Mouse (Mus musculus) midbrain, embryonic 16.5 days (tissue): ENCODE measurements at regions not wholly inside any gene's neighbourhood (a gene's known extent, or its start where the extent isn't known, plus 50 kb on each side); places are given as distances from the start of the nearest gene placed in this dataset.

ENCODE experiments used
- ATAC-seq: fragments of 200-750 bp; cut with Nextera tagmentation; 2 replicates; pipeline ENCODE4 v1.8.0; 2017; ENCODE audit warnings: moderate TSS enrichment
- H3K27ac ChIP-seq: fragments of 300-500 bp; sonication (generic); 2 replicates; pipeline ENCODE4 v1.5.1; 2014; ENCODE audit warnings: mild to moderate bottlenecking, low read length, mixed read lengths
- H3K27me3 ChIP-seq: fragments of 300-500 bp; sonication (generic); 2 replicates; pipeline ENCODE4 v1.6.1; 2014; ENCODE audit warnings: low read depth, low read length, mixed read lengths; ENCODE audit not compliant: control insufficient read depth, insufficient read depth
- H3K36me3 ChIP-seq: fragments of 300-500 bp; sonication (generic); 2 replicates; pipeline ENCODE4 v1.6.1; 2014; ENCODE audit warnings: mild to moderate bottlenecking, low read length, moderate library complexity, mixed read lengths; ENCODE audit not compliant: control insufficient read depth, insufficient read depth
- H3K4me1 ChIP-seq: fragments of 300-500 bp; sonication (generic); 2 replicates; pipeline ENCODE4 v1.6.1; 2014; ENCODE audit warnings: mild to moderate bottlenecking, low read length, mixed read lengths; ENCODE audit not compliant: control insufficient read depth, insufficient read depth
- H3K4me2 ChIP-seq: fragments of 300-500 bp; sonication (generic); 2 replicates; pipeline ENCODE4 v1.6.1; 2014; ENCODE audit warnings: mild to moderate bottlenecking, low read length, mixed read lengths
- H3K4me3 ChIP-seq: fragments of 300-500 bp; sonication (generic); 2 replicates; pipeline ENCODE4 v1.5.1; 2014; ENCODE audit warnings: low read depth, mild to moderate bottlenecking, low read length, moderate library complexity, mixed read lengths
- H3K9ac ChIP-seq: fragments of 300-500 bp; sonication (generic); 2 replicates; pipeline ENCODE4 v1.6.1; 2014; ENCODE audit warnings: low read depth, low read length, mixed read lengths
- H3K9me3 ChIP-seq: fragments of 300-500 bp; sonication (generic); replicated peaks from 2 replicates; pipeline ENCODE4 v1.6.1; 2014; ENCODE audit warnings: mild to moderate bottlenecking, low read length, mixed read lengths; ENCODE audit not compliant: control insufficient read depth, poor library complexity, severe bottlenecking
- WGBS: fragments of 180-500 bp; shearing (Covaris S2); extraction: QIAGEN DNeasy Blood & Tissue Kit; methylation state at CpG from one replicate; pipeline ENCODE4 v1.1.7; 2014; 5-methylcytosine and 5-hydroxymethylcytosine counted together

DNA sequence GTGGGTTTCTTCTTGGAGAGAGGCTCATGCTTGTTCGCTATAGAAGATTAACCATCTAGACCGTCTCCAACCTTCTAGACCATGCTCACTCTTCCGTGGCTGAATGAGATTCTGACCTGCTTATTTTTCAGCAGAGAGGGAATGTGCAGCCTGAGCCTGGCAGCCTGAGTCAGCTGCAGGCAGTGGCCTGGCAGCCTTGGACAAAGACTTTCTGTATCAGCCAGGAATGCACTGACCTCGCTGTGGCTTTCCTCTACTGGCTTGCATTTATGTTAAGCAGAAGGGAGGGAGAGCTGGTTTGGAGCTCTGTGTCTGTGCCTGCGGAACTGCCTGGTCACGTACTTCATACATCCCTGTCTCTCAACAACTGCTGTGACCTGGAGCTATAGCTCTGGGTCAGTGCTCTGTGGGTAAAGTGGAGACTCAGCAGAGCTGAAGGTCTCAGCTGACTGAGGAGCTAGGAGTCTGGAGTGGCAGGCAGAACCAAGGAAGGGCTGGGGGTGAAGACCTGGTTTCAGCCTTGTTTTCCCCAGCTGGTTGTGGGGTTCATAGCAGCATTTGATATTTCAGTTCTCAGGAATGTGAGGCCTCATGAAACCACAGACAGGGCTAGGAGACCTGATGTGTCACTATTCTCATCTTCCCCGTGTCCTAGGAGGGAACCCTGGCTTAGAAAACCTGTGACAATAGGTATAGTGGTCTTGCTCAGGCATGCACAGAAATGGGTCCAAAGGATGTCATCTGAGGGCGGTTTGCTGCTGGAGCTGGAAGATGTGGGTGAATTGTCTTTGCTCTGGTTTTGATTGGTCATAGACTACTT lies 207.2 kb upstream of the Ncam1 start:
- Histone ChIP-seq H3K36me3 (no peaks in the 10 kb centered on the region), H3K9ac (no peak overlapping the region), H3K27ac (peak overlapping the region; percentile 35), H3K4me2 (no peak overlapping the region), H3K9me3 (no peaks in the 10 kb centered on the region), H3K4me1 (no peaks in the 10 kb centered on the region), H3K4me3 (no peak overlapping the region), H3K27me3 (no peaks in the 10 kb centered on the region)
- 41% methylated on average over 8 of the region's 8 CpGs for WGBS
- 0 out of 2 replicates have a peak, but pooled peaks have one; percentile 58 for ATAC-seq

- H3K9me3 ChIP-seq: no peaks in the 10 kb centered on the region
- no peaks in the 10 kb centered on the region for H3K4me1 ChIP-seq
- H3K4me2 ChIP-seq: no peak overlapping the region
- no peak overlapping the region for H3K4me3 ChIP-seq
- no peak for ATAC-seq
- H3K36me3 ChIP-seq: no peaks in the 10 kb centered on the region
- WGBS: 71% methylated on average over 6 of the region's 6 CpGs
- H3K27me3 ChIP-seq: no peaks in the 10 kb centered on the region
- no peak overlapping the region for H3K9ac ChIP-seq
- no peak overlapping the region for H3K27ac ChIP-seq
These were observed 204.0 kb upstream of the Ncam1 start for GRCm38 (mm10) chr9:50002695-50003094.

DNA sequence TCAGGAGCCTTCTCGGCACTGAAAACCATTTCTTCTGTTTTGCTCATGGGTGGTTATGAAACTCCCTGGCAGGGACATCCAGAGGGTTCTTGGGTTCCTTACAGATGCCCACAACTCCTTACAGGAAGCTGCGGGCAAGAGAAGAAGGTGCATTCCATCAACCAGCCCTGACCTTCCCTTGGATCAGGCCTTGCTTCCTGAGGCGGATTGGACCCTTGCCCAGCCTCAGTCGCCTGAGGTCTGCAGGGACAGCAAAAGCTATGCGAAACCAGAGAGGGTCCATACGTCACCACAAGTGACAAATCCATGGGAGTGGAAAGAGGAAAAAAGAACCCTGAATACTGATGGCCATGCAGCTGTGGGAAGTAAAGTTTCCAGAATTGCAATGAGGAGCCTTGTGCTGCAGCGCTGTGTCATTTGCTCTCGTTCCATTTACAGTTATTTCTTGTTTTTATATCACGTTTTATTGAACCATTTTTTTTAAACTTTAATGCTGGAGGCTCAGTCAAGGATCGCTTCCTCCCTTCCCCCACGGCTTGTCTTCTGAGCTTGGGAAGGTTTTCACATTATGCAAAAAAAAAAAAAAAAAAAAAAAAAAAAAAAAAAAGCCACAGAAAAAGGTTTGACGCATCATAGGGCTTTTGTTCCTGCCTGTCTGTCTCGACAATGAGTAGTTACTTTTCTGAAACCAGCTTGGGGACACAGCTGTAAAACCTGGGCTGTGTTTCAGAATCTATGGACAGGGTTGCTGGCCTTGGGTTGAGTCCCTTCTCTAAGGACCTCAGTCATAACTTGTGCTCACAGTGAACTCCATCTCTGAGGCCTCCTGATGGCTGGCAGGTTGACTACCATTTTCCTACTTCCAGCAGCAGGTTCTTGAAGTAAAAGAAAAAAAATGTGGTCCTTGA lies 202.0 kb upstream of the Ncam1 start:
- Histone ChIP-seq H3K27me3 (no peaks in the 10 kb centered on the region), H3K36me3 (no peaks in the 10 kb centered on the region), H3K27ac (no peak overlapping the region), H3K9ac (no peak overlapping the region), H3K4me2 (no peak overlapping the region), H3K9me3 (peaks cover 2% of the 10 kb centered on the region; the same call in 1 of the 2 replicates), H3K4me1 (no peaks in the 10 kb centered on the region), H3K4me3 (no peak overlapping the region)
- no peak for ATAC-seq
- 57% methylated on average over 13 of the region's 13 CpGs for WGBS

DNA sequence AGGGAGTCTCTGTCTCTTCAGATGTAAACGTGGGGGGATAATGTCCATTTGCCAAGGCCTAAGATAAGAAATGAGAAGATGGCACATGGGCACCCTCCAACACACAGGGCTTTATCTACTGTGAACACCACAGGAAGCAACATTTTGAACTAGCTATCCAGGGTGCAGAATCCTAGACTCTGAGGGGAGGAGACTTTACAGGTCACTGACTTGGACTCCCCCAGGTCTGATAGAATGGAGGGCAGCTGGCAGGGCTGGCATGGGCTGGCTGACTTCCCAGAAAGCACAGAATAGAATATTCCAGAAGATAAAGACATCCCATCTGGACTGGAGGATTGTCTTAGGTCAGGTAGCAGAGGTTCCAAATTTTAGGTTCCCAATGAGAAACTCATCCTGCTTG lies 201.2 kb upstream of the Ncam1 start:
- H3K36me3 ChIP-seq: no peaks in the 10 kb centered on the region
- H3K4me3 ChIP-seq: no peak overlapping the region
- H3K4me2 ChIP-seq: no peak overlapping the region
- no peaks in the 10 kb centered on the region for H3K4me1 ChIP-seq
- 76% methylated on average over 1 of the region's 1 CpGs for WGBS
- H3K9me3 ChIP-seq: peaks cover 7% of the 10 kb centered on the region; the same call in 1 of the 2 replicates
- no peak overlapping the region for H3K9ac ChIP-seq
- no peaks in the 10 kb centered on the region for H3K27me3 ChIP-seq
- H3K27ac ChIP-seq: no peak overlapping the region
- ATAC-seq: no peak

- no peaks in the 10 kb centered on the region for H3K27me3 ChIP-seq
- no peak overlapping the region for H3K4me3 ChIP-seq
- H3K36me3 ChIP-seq: no peaks in the 10 kb centered on the region
- WGBS: 28% methylated on average over 3 of the region's 3 CpGs
- no peak for ATAC-seq
- H3K9ac ChIP-seq: no peak overlapping the region
- no peaks in the 10 kb centered on the region for H3K4me1 ChIP-seq
- H3K4me2 ChIP-seq: no peak overlapping the region
- no peak overlapping the region for H3K27ac ChIP-seq
- H3K9me3 ChIP-seq: peaks cover 7% of the 10 kb centered on the region; the same call in 1 of the 2 replicates
These were observed 199.4 kb upstream of the Ncam1 start for GRCm38 (mm10) chr9:49998101-49998500.

GRCm38 (mm10) chr9:49989464-49990271 lies 190.9 kb upstream of the Ncam1 start:
- ATAC-seq: peak; percentile 76; the same call in 1 of the 2 replicates
- Histone ChIP-seq H3K27me3 (no peaks in the 10 kb centered on the region), H3K4me3 (no peak overlapping the region), H3K9ac (no peak overlapping the region), H3K9me3 (no peaks in the 10 kb centered on the region), H3K36me3 (no peaks in the 10 kb centered on the region), H3K4me1 (no peaks in the 10 kb centered on the region; the same call in 1 of the 2 replicates), H3K27ac (peak overlapping the region; percentile 29; the same call in 1 of the 2 replicates), H3K4me2 (peak overlapping the region; percentile 23; the same call in 1 of the 2 replicates)
- WGBS: 36% methylated on average over 14 of the region's 14 CpGs

DNA sequence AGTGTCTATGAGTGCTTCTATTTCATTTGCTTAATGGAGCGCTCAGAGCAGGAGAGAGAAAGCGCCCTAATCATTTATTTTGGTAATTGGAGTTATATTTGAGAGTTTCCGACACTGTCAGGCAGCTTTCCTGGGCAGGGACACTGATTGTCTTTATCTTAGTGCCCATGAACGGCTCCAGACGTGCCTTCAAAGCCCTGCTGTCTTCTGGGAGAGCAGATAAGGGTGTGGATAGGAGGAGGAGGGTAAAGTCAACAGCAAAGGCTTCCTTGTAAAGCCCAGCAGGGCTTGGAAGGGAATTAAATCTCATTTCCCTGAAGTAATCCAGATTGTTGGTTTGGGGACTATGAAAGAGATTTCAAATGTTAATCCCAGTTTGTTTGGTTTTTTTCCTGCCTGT lies 189.3 kb upstream of the Ncam1 start:
- no peak overlapping the region for H3K4me3 ChIP-seq
- no peak for ATAC-seq
- no peak overlapping the region for H3K9ac ChIP-seq
- H3K27ac ChIP-seq: no peak overlapping the region
- H3K36me3 ChIP-seq: no peaks in the 10 kb centered on the region
- no peak overlapping the region for H3K4me2 ChIP-seq
- H3K4me1 ChIP-seq: no peaks in the 10 kb centered on the region; the same call in 1 of the 2 replicates
- H3K27me3 ChIP-seq: no peaks in the 10 kb centered on the region
- WGBS: 55% methylated on average over 5 of the region's 5 CpGs
- no peaks in the 10 kb centered on the region for H3K9me3 ChIP-seq

DNA sequence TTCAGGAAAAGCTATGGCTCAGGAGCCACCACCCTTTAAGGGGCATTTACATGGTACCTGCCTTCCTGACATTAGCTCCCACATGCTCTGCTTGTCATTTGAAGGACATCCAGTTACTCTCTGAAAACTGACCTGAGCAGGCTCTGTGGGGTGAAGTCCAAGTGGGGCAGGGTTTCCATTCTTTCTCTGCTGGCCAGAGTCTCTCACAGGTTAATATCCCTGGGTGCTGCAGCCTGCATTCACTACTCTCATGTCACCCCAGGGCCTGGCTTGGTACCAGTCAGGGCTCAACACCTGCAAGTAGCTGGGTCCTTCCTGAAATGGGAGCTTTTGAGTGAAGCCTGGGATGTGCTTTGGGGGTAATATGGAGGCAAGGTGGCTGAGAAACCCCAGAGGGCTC lies 188.8 kb upstream of the Ncam1 start:
- Histone ChIP-seq H3K27me3 (no peaks in the 10 kb centered on the region), H3K36me3 (no peaks in the 10 kb centered on the region), H3K9me3 (no peaks in the 10 kb centered on the region), H3K27ac (no peak overlapping the region), H3K9ac (no peak overlapping the region), H3K4me2 (no peak overlapping the region), H3K4me3 (no peak overlapping the region), H3K4me1 (no peaks in the 10 kb centered on the region; the same call in 1 of the 2 replicates)
- no peak for ATAC-seq
